Mouse (Mus musculus) limb, embryonic 13.5 days (tissue): ENCODE measurements around the gene Atp6ap1. TPM values are rescaled to one million over a fixed set of nuclear protein-coding genes. Genes with fewer than 3 reads are reported as not detected.

Source experiments
- ATAC-seq: fragments of 200-750 bp; cut with Nextera tagmentation; 2 replicates; pipeline ENCODE4 v1.8.0; 2017; ENCODE audit warnings: low read depth, moderate number of reproducible peaks, moderate TSS enrichment; ENCODE audit not compliant: low FRiP score
- H3K27ac ChIP-seq: fragments of 300-500 bp; sonication (generic); 2 replicates; pipeline ENCODE4 v1.5.1; 2015; ENCODE audit warnings: inconsistent platforms, mild to moderate bottlenecking, moderate library complexity
- H3K27me3 ChIP-seq: fragments of 300-500 bp; sonication (generic); 2 replicates; pipeline ENCODE4 v1.6.1; 2015; ENCODE audit warnings: mild to moderate bottlenecking, inconsistent platforms
- H3K36me3 ChIP-seq: fragments of 300-500 bp; sonication (generic); 2 replicates; pipeline ENCODE4 v1.6.1; 2015; ENCODE audit warnings: inconsistent platforms, mild to moderate bottlenecking, moderate library complexity
- H3K4me1 ChIP-seq: fragments of 300-500 bp; sonication (generic); 2 replicates; pipeline ENCODE4 v1.6.1; 2015; ENCODE audit warnings: inconsistent platforms
- H3K4me2 ChIP-seq: fragments of 300-500 bp; sonication (generic); replicated peaks from 2 replicates; pipeline ENCODE4 v1.6.1; 2015; ENCODE audit warnings: inconsistent platforms, mild to moderate bottlenecking, moderate library complexity
- H3K4me3 ChIP-seq: fragments of 300-500 bp; sonication (generic); 2 replicates; pipeline ENCODE4 v1.5.1; 2015; ENCODE audit warnings: moderate library complexity, mild to moderate bottlenecking, inconsistent platforms
- H3K9ac ChIP-seq: fragments of 300-500 bp; sonication (generic); 2 replicates; pipeline ENCODE4 v1.6.1; 2015; ENCODE audit warnings: mild to moderate bottlenecking, inconsistent platforms
- H3K9me3 ChIP-seq: fragments of 300-500 bp; sonication (generic); 2 replicates; pipeline ENCODE4 v1.6.1; 2016; ENCODE audit warnings: inconsistent platforms
- WGBS: fragments of 180-500 bp; shearing (Covaris S2); methylation state at CpG from one replicate; pipeline ENCODE4 v1.1.7; 2015; 5-methylcytosine and 5-hydroxymethylcytosine counted together
- polyA plus RNA-seq: library from polyadenylated mRNA; unstranded; fragments of >200 nt; fragmentation: Nextera tagmentation; extraction: Ambion mirVana; gene quantifications from 2 replicates; pipeline ENCODE4 v1.2.1, GENCODE M21; 2015

Gene Atp6ap1
- polyA plus RNA-seq, result 127 and 128 TPM in 2 replicates

GRCm38 (mm10) chrX:74296538-74297448 is at the start of gene Atp6ap1:
TSS of gene Atp6ap1 (plus strand) at chrX:74297097.
- Histone ChIP-seq H3K36me3 (peaks cover 30% of the 10 kb centered on the region; the same call in 1 of the 2 replicates), H3K4me3 (peak within 1 kb of the TSS; percentile 61), H3K4me1 (peaks cover 4% of the 10 kb centered on the region; the same call in 1 of the 2 replicates), H3K27ac (no peak within 1 kb of the TSS; the same call in 1 of the 2 replicates), H3K27me3 (no peaks in the 10 kb centered on the region), H3K9ac (peak within 1 kb of the TSS; percentile 82), H3K9me3 (no peaks in the 10 kb centered on the region), H3K4me2 (peak within 1 kb of the TSS; percentile 72)
- WGBS, result 19% methylated on average over 37 of the region's 37 CpGs
- ATAC-seq, result peak; percentile 98

- Histone ChIP-seq H3K4me3 (peak overlapping the region; percentile 43; the same call in 1 of the 2 replicates), H3K27ac (peak overlapping the region; percentile 73), H3K27me3 (no peaks in the 10 kb centered on the region), H3K4me1 (peaks cover 8% of the 10 kb centered on the region), H3K9ac (no peak overlapping the region), H3K4me2 (peak overlapping the region; percentile 64), H3K36me3 (no peaks in the 10 kb centered on the region), H3K9me3 (no peaks in the 10 kb centered on the region)
- ATAC-seq, result peak; percentile 48
- WGBS, result 10% methylated on average over 3 of the region's 3 CpGs
Measured at GRCm38 (mm10) chrX:74248651-74249050, 48.2 kb upstream of the Atp6ap1 start.

- Histone ChIP-seq H3K27ac (peak within 1 kb of the TSS; percentile 73), H3K4me2 (peak within 1 kb of the TSS; percentile 64), H3K9me3 (no peaks in the 10 kb centered on the region), H3K4me3 (peak within 1 kb of the TSS; percentile 43), H3K9ac (peak within 1 kb of the TSS; percentile 67), H3K36me3 (no peaks in the 10 kb centered on the region), H3K27me3 (no peaks in the 10 kb centered on the region), H3K4me1 (0 out of 2 replicates have a peak, but pooled peaks cover 4% of the 10 kb centered on the region)
- WGBS, result 17% methylated on average over 37 of the region's 38 CpGs
- ATAC-seq, result no peak
Measured at GRCm38 (mm10) chrX:74249615-74250014, 47.3 kb upstream of the Atp6ap1 start, which contains the start of gene Flna. TSS of gene Flna (minus strand) at chrX:74249820.

GRCm38 (mm10) chrX:74254153-74254887 is 42.6 kb upstream of the Atp6ap1 start, which contains the start of gene Emd:
TSS of gene Emd (plus strand) at chrX:74254687.
- Histone ChIP-seq H3K27me3 (no peaks in the 10 kb centered on the region), H3K27ac (peak within 1 kb of the TSS; percentile 90), H3K4me1 (peaks cover 5% of the 10 kb centered on the region; the same call in 1 of the 2 replicates), H3K36me3 (peaks cover 23% of the 10 kb centered on the region), H3K9me3 (no peaks in the 10 kb centered on the region), H3K9ac (peak within 1 kb of the TSS; percentile 81), H3K4me3 (peak within 1 kb of the TSS; percentile 59), H3K4me2 (peak within 1 kb of the TSS; percentile 73)
- peak; percentile 97 for ATAC-seq
- WGBS, result 17% methylated on average over 39 of the region's 39 CpGs

GRCm38 (mm10) chrX:74254888-74255565 is 41.9 kb upstream of the Atp6ap1 start:
- H3K27me3 ChIP-seq, result no peaks in the 10 kb centered on the region
- peak overlapping the region; percentile 90 for H3K27ac ChIP-seq
- no peaks in the 10 kb centered on the region for H3K9me3 ChIP-seq
- H3K9ac ChIP-seq, result peak overlapping the region; percentile 81
- peaks cover 5% of the 10 kb centered on the region; the same call in 1 of the 2 replicates for H3K4me1 ChIP-seq
- peak overlapping the region; percentile 59 for H3K4me3 ChIP-seq
- H3K36me3 ChIP-seq, result peaks cover 23% of the 10 kb centered on the region
- peak; percentile 63 for ATAC-seq
- H3K4me2 ChIP-seq, result peak overlapping the region; percentile 73
- 15% methylated on average over 31 of the region's 31 CpGs for WGBS

- ATAC-seq, result no peak
- H3K36me3 ChIP-seq, result peaks cover 23% of the 10 kb centered on the region
- 94% methylated on average over 3 of the region's 3 CpGs for WGBS
- H3K27me3 ChIP-seq, result no peaks in the 10 kb centered on the region
- H3K9me3 ChIP-seq, result no peaks in the 10 kb centered on the region
- H3K4me2 ChIP-seq, result no peak overlapping the region
- no peak overlapping the region for H3K9ac ChIP-seq
- no peak overlapping the region for H3K27ac ChIP-seq
- peaks cover 5% of the 10 kb centered on the region; the same call in 1 of the 2 replicates for H3K4me1 ChIP-seq
- H3K4me3 ChIP-seq, result no peak overlapping the region
Measured at GRCm38 (mm10) chrX:74257746-74258145, 39.2 kb upstream of the Atp6ap1 start.

- Histone ChIP-seq H3K9ac (peak overlapping the region; percentile 64), H3K36me3 (peaks cover 8% of the 10 kb centered on the region; the same call in 1 of the 2 replicates), H3K4me3 (peak overlapping the region; percentile 60), H3K4me2 (peak overlapping the region; percentile 59), H3K9me3 (no peaks in the 10 kb centered on the region), H3K27me3 (no peaks in the 10 kb centered on the region), H3K27ac (peak overlapping the region; percentile 96), H3K4me1 (no peaks in the 10 kb centered on the region)
- ATAC-seq, result peak; percentile 7; the same call in 1 of the 2 replicates
- 16% methylated on average over 3 of the region's 3 CpGs for WGBS
Measured at GRCm38 (mm10) chrX:74269736-74270061, 27.2 kb upstream of the Atp6ap1 start.

- Histone ChIP-seq H3K4me3 (peak within 1 kb of the TSS; percentile 60), H3K27me3 (no peaks in the 10 kb centered on the region), H3K9me3 (no peaks in the 10 kb centered on the region), H3K4me2 (peak within 1 kb of the TSS; percentile 64), H3K9ac (peak within 1 kb of the TSS; percentile 83), H3K36me3 (peaks cover 8% of the 10 kb centered on the region; the same call in 1 of the 2 replicates), H3K27ac (peak within 1 kb of the TSS; percentile 96), H3K4me1 (no peaks in the 10 kb centered on the region)
- ATAC-seq, result peak; percentile 95
- 15% methylated on average over 42 of the region's 42 CpGs for WGBS
Measured at GRCm38 (mm10) chrX:74270062-74270901, 26.6 kb upstream of the Atp6ap1 start, which contains the start of gene Rpl10. TSS of gene Rpl10 (plus strand) at chrX:74270812.

GRCm38 (mm10) chrX:74270902-74271551 is 25.9 kb upstream of the Atp6ap1 start:
- Histone ChIP-seq H3K27me3 (no peaks in the 10 kb centered on the region), H3K4me1 (no peaks in the 10 kb centered on the region), H3K9ac (peak overlapping the region; percentile 83), H3K27ac (peak overlapping the region; percentile 74), H3K4me2 (peak overlapping the region; percentile 64), H3K4me3 (peak overlapping the region; percentile 60), H3K9me3 (no peaks in the 10 kb centered on the region), H3K36me3 (peaks cover 8% of the 10 kb centered on the region; the same call in 1 of the 2 replicates)
- ATAC-seq, result peak; percentile 1; the same call in 1 of the 2 replicates
- WGBS, result 16% methylated on average over 27 of the region's 27 CpGs
